Mouse (Mus musculus): ENCODE data around the gene 4931409K22Rik. TPM values are rescaled to one million over a fixed set of nuclear protein-coding genes. Genes with fewer than 3 reads are reported as not detected.

The 4931409K22Rik gene
- total RNA-seq, 1 experiment: 0.13 TPM

GRCm38 (mm10) chr5:24595261-24595660 is 38.7 kb upstream of the 4931409K22Rik start:
- Histone ChIP-seq H3K27ac (ENCODE audit: insufficient read depth, low read depth, low read length, poor library complexity, severe bottlenecking) (no peak overlapping the region), H3K4me3 (ENCODE audit: insufficient read depth in 1 of 2, low read depth in 1 of 2, low read length in 2 of 2, poor library complexity in 1 of 2, severe bottlenecking in 1 of 2) (no peak overlapping the region), H3K9me3 (ENCODE audit: control insufficient read depth, insufficient read depth, low read depth, low read length) (no peaks in the 10 kb centered on the region), H3K4me1 (ENCODE audit: control insufficient read depth in 2 of 2, insufficient read depth in 2 of 2, low read length in 2 of 2, poor library complexity in 1 of 2) (peaks cover 6 to 23% of the 10 kb centered on the region in 2 experiments; a peak in 3 of 4 replicates), H3K36me3 (ENCODE audit: control insufficient read depth, insufficient read depth, low read length, poor library complexity, severe bottlenecking) (no peaks in the 10 kb centered on the region), H3K9ac (ENCODE audit: insufficient read depth, low read depth, low read length, poor library complexity, severe bottlenecking) (no peak overlapping the region)
- in situ Hi-C loops (cut with MboI; ENCODE audit: low sequenced_read_pairs in 2 of 2, unreplicated experiment in 2 of 2): no loop called here
- DNase-seq (ENCODE audit: low read depth, low spot score): no peak
- no peak for TF ChIP-seq ZC3H11A (IDR thresholded peaks at IDR 0.05; ENCODE audit: borderline replicate concordance, low read depth, low read length)
- TF ChIP-seq ZNF384 (IDR thresholded peaks at IDR 0.05; ENCODE audit: low read depth, low read length): no peak
- no peak for TF ChIP-seq CHD2 (IDR thresholded peaks at IDR 0.05; ENCODE audit: low read depth, low read length)
- TF ChIP-seq MAFK (IDR thresholded peaks at IDR 0.05; ENCODE audit: insufficient read depth, low read depth, low read length): no peak
- no peak for TF ChIP-seq HCFC1 (IDR thresholded peaks at IDR 0.05; ENCODE audit: borderline replicate concordance, insufficient read depth, low read length)

- in situ Hi-C loops (cut with MboI; ENCODE audit: low sequenced_read_pairs in 2 of 2, unreplicated experiment in 2 of 2): no loop called here
Observed at GRCm38 (mm10) chr5:24594346-24594745, 37.7 kb upstream of the 4931409K22Rik start.

GRCm38 (mm10) chr5:24593928-24594327 is 37.3 kb upstream of the 4931409K22Rik start:
- H3K4me1 ChIP-seq (ENCODE audit: control insufficient read depth in 2 of 2, insufficient read depth in 2 of 2, low read length in 2 of 2, poor library complexity in 1 of 2): peaks cover 6 to 20% of the 10 kb centered on the region in 2 experiments; a peak in 3 of 4 replicates
- no peak for DNase-seq (ENCODE audit: low read depth, low spot score)
- in situ Hi-C loops (cut with MboI; ENCODE audit: low sequenced_read_pairs in 2 of 2, unreplicated experiment in 2 of 2): no loop called here
- H3K27ac ChIP-seq (ENCODE audit: insufficient read depth, low read depth, low read length, poor library complexity, severe bottlenecking): no peak overlapping the region
- no peak overlapping the region for H3K9ac ChIP-seq (ENCODE audit: insufficient read depth, low read depth, low read length, poor library complexity, severe bottlenecking)
- peaks cover 7% of the 10 kb centered on the region; the same call in 1 of the 2 replicates for H3K36me3 ChIP-seq (ENCODE audit: control insufficient read depth, insufficient read depth, low read length, poor library complexity, severe bottlenecking)
- no peaks in the 10 kb centered on the region for H3K9me3 ChIP-seq (ENCODE audit: control insufficient read depth, insufficient read depth, low read depth, low read length)
- TF ChIP-seq HCFC1 (IDR thresholded peaks at IDR 0.05; ENCODE audit: borderline replicate concordance, insufficient read depth, low read length) (no peak), MAFK (IDR thresholded peaks at IDR 0.05; ENCODE audit: insufficient read depth, low read depth, low read length) (no peak), ZC3H11A (IDR thresholded peaks at IDR 0.05; ENCODE audit: borderline replicate concordance, low read depth, low read length) (no peak), ZNF384 (IDR thresholded peaks at IDR 0.05; ENCODE audit: low read depth, low read length) (no peak), CHD2 (IDR thresholded peaks at IDR 0.05; ENCODE audit: low read depth, low read length) (no peak)
- no peak overlapping the region for H3K4me3 ChIP-seq (ENCODE audit: insufficient read depth in 1 of 2, low read depth in 1 of 2, low read length in 2 of 2, poor library complexity in 1 of 2, severe bottlenecking in 1 of 2)

More at GRCm38 (mm10) chr5:24594346-24594745, 37.7 kb upstream of the 4931409K22Rik start:
- no peak for TF ChIP-seq CHD2 (IDR thresholded peaks at IDR 0.05; ENCODE audit: low read depth, low read length)
- TF ChIP-seq HCFC1 (IDR thresholded peaks at IDR 0.05; ENCODE audit: borderline replicate concordance, insufficient read depth, low read length): no peak
- TF ChIP-seq MAFK (IDR thresholded peaks at IDR 0.05; ENCODE audit: insufficient read depth, low read depth, low read length): no peak
- TF ChIP-seq ZNF384 (IDR thresholded peaks at IDR 0.05; ENCODE audit: low read depth, low read length): no peak
- H3K4me1 ChIP-seq (ENCODE audit: control insufficient read depth in 2 of 2, insufficient read depth in 2 of 2, low read length in 2 of 2, poor library complexity in 1 of 2): peaks cover 6 to 23% of the 10 kb centered on the region in 2 experiments; a peak in 3 of 4 replicates
- no peaks in the 10 kb centered on the region for H3K9me3 ChIP-seq (ENCODE audit: control insufficient read depth, insufficient read depth, low read depth, low read length)
- DNase-seq (ENCODE audit: low read depth, low spot score): no peak
- H3K36me3 ChIP-seq (ENCODE audit: control insufficient read depth, insufficient read depth, low read length, poor library complexity, severe bottlenecking): peaks cover 3% of the 10 kb centered on the region; the same call in 1 of the 2 replicates
- H3K4me3 ChIP-seq (ENCODE audit: insufficient read depth in 1 of 2, low read depth in 1 of 2, low read length in 2 of 2, poor library complexity in 1 of 2, severe bottlenecking in 1 of 2): no peak overlapping the region
- no peak overlapping the region for H3K27ac ChIP-seq (ENCODE audit: insufficient read depth, low read depth, low read length, poor library complexity, severe bottlenecking)
- no peak overlapping the region for H3K9ac ChIP-seq (ENCODE audit: insufficient read depth, low read depth, low read length, poor library complexity, severe bottlenecking)

DNA sequence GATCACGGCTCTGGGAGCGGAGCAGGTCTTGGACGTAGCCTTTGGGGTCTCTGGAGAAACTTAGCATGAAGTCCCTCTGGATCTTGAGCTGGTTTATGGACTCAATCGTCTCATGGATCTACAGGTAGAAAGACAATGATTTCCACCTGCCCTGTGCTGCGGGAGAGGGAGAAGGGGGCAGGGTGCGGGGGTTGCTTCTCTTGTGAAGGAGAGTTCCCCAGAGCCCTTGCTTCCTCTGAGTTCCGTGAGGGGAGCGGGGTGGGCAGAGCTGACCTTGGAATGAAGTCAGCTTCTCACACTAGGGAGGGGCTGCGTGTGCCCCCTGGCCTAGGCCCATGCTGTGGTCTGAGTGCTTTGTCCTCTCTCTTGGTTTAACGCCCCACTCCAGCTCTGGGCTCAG is 36.6 kb upstream of the 4931409K22Rik start:
- no peak for DNase-seq (ENCODE audit: low read depth, low spot score)
- Histone ChIP-seq H3K27ac (ENCODE audit: insufficient read depth, low read depth, low read length, poor library complexity, severe bottlenecking) (no peak overlapping the region), H3K36me3 (ENCODE audit: control insufficient read depth, insufficient read depth, low read length, poor library complexity, severe bottlenecking) (peaks cover 8% of the 10 kb centered on the region; the same call in 1 of the 2 replicates), H3K4me1 (ENCODE audit: control insufficient read depth in 2 of 2, insufficient read depth in 2 of 2, low read length in 2 of 2, poor library complexity in 1 of 2) (peaks cover 6 to 19% of the 10 kb centered on the region in 2 experiments; a peak in 3 of 4 replicates), H3K4me3 (ENCODE audit: insufficient read depth in 1 of 2, low read depth in 1 of 2, low read length in 2 of 2, poor library complexity in 1 of 2, severe bottlenecking in 1 of 2) (no peak overlapping the region), H3K9ac (ENCODE audit: insufficient read depth, low read depth, low read length, poor library complexity, severe bottlenecking) (no peak overlapping the region), H3K9me3 (ENCODE audit: control insufficient read depth, insufficient read depth, low read depth, low read length) (no peaks in the 10 kb centered on the region)
- in situ Hi-C loops (cut with MboI; ENCODE audit: low sequenced_read_pairs in 2 of 2, unreplicated experiment in 2 of 2): no loop called here
- TF ChIP-seq ZC3H11A (IDR thresholded peaks at IDR 0.05; ENCODE audit: borderline replicate concordance, low read depth, low read length): no peak
- no peak for TF ChIP-seq HCFC1 (IDR thresholded peaks at IDR 0.05; ENCODE audit: borderline replicate concordance, insufficient read depth, low read length)
- TF ChIP-seq MAFK (IDR thresholded peaks at IDR 0.05; ENCODE audit: insufficient read depth, low read depth, low read length): no peak
